Mouse (Mus musculus): ENCODE measurements around the gene Usp54. TPM values are rescaled to one million over a fixed set of nuclear protein-coding genes. Genes with fewer than 3 reads are reported as not detected.
"Not testable (repeated sequence)": the region's sequence is repeated elsewhere in the genome, so short reads cannot be mapped to it uniquely, and the experiment has no call there.

Gene Usp54
- polyA plus RNA-seq, 1 experiment from 2014 or later: 9.9 TPM

- no peak overlapping the region for H3K4me3 ChIP-seq (ENCODE audit: low read depth, low read length)
- peak; percentile 74 for DNase-seq (ENCODE audit: low spot score)
- 50% methylated on average over 7 of the region's 7 CpGs for WGBS
- H3K27ac ChIP-seq (ENCODE audit: low read depth, low read length): no peak overlapping the region
- no peak overlapping the region for H3K9ac ChIP-seq (ENCODE audit: low read depth, low read length)
- H3K9me3 ChIP-seq (ENCODE audit: control insufficient read depth, low read length): no peaks in the 10 kb centered on the region
- H3K4me1 ChIP-seq (replicated peaks; ENCODE audit: control insufficient read depth, insufficient read depth, low read length): no peaks in the 10 kb centered on the region
- no peak for ATAC-seq (ENCODE audit: low FRiP score)
- no peak overlapping the region for H3K4me2 ChIP-seq (replicated peaks; ENCODE audit: low read depth, low read length)
- H3K36me3 ChIP-seq (ENCODE audit: control insufficient read depth, insufficient read depth, low read length): peaks cover 3% of the 10 kb centered on the region; the same call in 1 of the 2 replicates
- no peaks in the 10 kb centered on the region for H3K27me3 ChIP-seq (ENCODE audit: control insufficient read depth, insufficient read depth, low read length)
These were observed 64.7 kb downstream of the Usp54 start for GRCm38 (mm10) chr14:20576179-20576578.

- H3K27me3 ChIP-seq (ENCODE audit: control insufficient read depth, insufficient read depth, low read length); H3K9me3 ChIP-seq (ENCODE audit: control insufficient read depth, low read length); H3K4me2 ChIP-seq (replicated peaks; ENCODE audit: low read depth, low read length); H3K4me1 ChIP-seq (replicated peaks; ENCODE audit: control insufficient read depth, insufficient read depth, low read length); H3K27ac ChIP-seq (ENCODE audit: low read depth, low read length); ATAC-seq (ENCODE audit: low FRiP score); H3K36me3 ChIP-seq (ENCODE audit: control insufficient read depth, insufficient read depth, low read length); DNase-seq (ENCODE audit: low spot score); H3K9ac ChIP-seq (ENCODE audit: low read depth, low read length); H3K4me3 ChIP-seq (ENCODE audit: low read depth, low read length): not testable (repeated sequence)
- WGBS: 95% methylated on average over 3 of the region's 3 CpGs
These were observed 67.7 kb downstream of the Usp54 start for GRCm38 (mm10) chr14:20573196-20573595.

- no peak overlapping the region for H3K4me3 ChIP-seq (ENCODE audit: low read depth, low read length)
- no peak overlapping the region for H3K9ac ChIP-seq (ENCODE audit: low read depth, low read length)
- ATAC-seq (ENCODE audit: low FRiP score) (no peak), DNase-seq (ENCODE audit: low spot score) (no peak)
- H3K27me3 ChIP-seq (ENCODE audit: control insufficient read depth, insufficient read depth, low read length): no peaks in the 10 kb centered on the region
- H3K9me3 ChIP-seq (ENCODE audit: control insufficient read depth, low read length): no peaks in the 10 kb centered on the region
- H3K4me2 ChIP-seq (replicated peaks; ENCODE audit: low read depth, low read length): no peak overlapping the region
- no peak overlapping the region for H3K27ac ChIP-seq (ENCODE audit: low read depth, low read length)
- 85% methylated on average over 9 of the region's 9 CpGs for WGBS
- no peaks in the 10 kb centered on the region for H3K4me1 ChIP-seq (replicated peaks; ENCODE audit: control insufficient read depth, insufficient read depth, low read length)
- peaks cover 5% of the 10 kb centered on the region; the same call in 1 of the 2 replicates for H3K36me3 ChIP-seq (ENCODE audit: control insufficient read depth, insufficient read depth, low read length)
These were observed 75.4 kb downstream of the Usp54 start for GRCm38 (mm10) chr14:20565256-20566021.

- Histone ChIP-seq H3K4me2 (replicated peaks; ENCODE audit: low read depth, low read length) (no peak overlapping the region), H3K9ac (ENCODE audit: low read depth, low read length) (no peak overlapping the region), H3K27me3 (ENCODE audit: control insufficient read depth, insufficient read depth, low read length) (no peaks in the 10 kb centered on the region), H3K4me1 (replicated peaks; ENCODE audit: control insufficient read depth, insufficient read depth, low read length) (no peaks in the 10 kb centered on the region), H3K4me3 (ENCODE audit: low read depth, low read length) (no peak overlapping the region), H3K27ac (ENCODE audit: low read depth, low read length) (no peak overlapping the region), H3K36me3 (ENCODE audit: control insufficient read depth, insufficient read depth, low read length) (peaks cover 5% of the 10 kb centered on the region; the same call in 1 of the 2 replicates), H3K9me3 (ENCODE audit: control insufficient read depth, low read length) (no peaks in the 10 kb centered on the region)
- DNase-seq (ENCODE audit: low spot score) (peak; percentile 7), ATAC-seq (ENCODE audit: low FRiP score) (no peak)
- 77% methylated on average over 12 of the region's 12 CpGs for WGBS
These were observed 76.2 kb downstream of the Usp54 start for GRCm38 (mm10) chr14:20564692-20565091.

- DNase-seq (ENCODE audit: low spot score) (no peak), ATAC-seq (ENCODE audit: low FRiP score) (no peak)
- Histone ChIP-seq H3K4me2 (replicated peaks; ENCODE audit: low read depth, low read length) (no peak overlapping the region), H3K9me3 (ENCODE audit: control insufficient read depth, low read length) (no peaks in the 10 kb centered on the region), H3K36me3 (ENCODE audit: control insufficient read depth, insufficient read depth, low read length) (peaks cover 13% of the 10 kb centered on the region), H3K27me3 (ENCODE audit: control insufficient read depth, insufficient read depth, low read length) (no peaks in the 10 kb centered on the region), H3K9ac (ENCODE audit: low read depth, low read length) (no peak overlapping the region), H3K27ac (ENCODE audit: low read depth, low read length) (no peak overlapping the region), H3K4me3 (ENCODE audit: low read depth, low read length) (no peak overlapping the region), H3K4me1 (replicated peaks; ENCODE audit: control insufficient read depth, insufficient read depth, low read length) (no peaks in the 10 kb centered on the region)
- WGBS: 92% methylated on average over 5 of the region's 5 CpGs
These were observed 79.0 kb downstream of the Usp54 start for GRCm38 (mm10) chr14:20561897-20562296.

GRCm38 (mm10) chr14:20550136-20550535 lies 90.7 kb downstream of the Usp54 start:
- Histone ChIP-seq H3K27me3 (ENCODE audit: control insufficient read depth, insufficient read depth, low read length) (no peaks in the 10 kb centered on the region), H3K27ac (ENCODE audit: low read depth, low read length) (no peak overlapping the region), H3K4me3 (ENCODE audit: low read depth, low read length) (no peak overlapping the region), H3K9me3 (ENCODE audit: control insufficient read depth, low read length) (no peaks in the 10 kb centered on the region), H3K9ac (ENCODE audit: low read depth, low read length) (no peak overlapping the region), H3K4me1 (replicated peaks; ENCODE audit: control insufficient read depth, insufficient read depth, low read length) (no peaks in the 10 kb centered on the region), H3K4me2 (replicated peaks; ENCODE audit: low read depth, low read length) (no peak overlapping the region), H3K36me3 (ENCODE audit: control insufficient read depth, insufficient read depth, low read length) (0 out of 2 replicates have a peak, but pooled peaks cover 4% of the 10 kb centered on the region)
- DNase-seq (ENCODE audit: low spot score): no peak
- ATAC-seq (ENCODE audit: low FRiP score): no peak
- 89% methylated on average over 2 of the region's 2 CpGs for WGBS

GRCm38 (mm10) chr14:20546415-20546814 lies 94.4 kb downstream of the Usp54 start, which contains the start of gene Ppp3cb:
TSS of gene Ppp3cb (minus strand) at chr14:20546573.
- Histone ChIP-seq H3K36me3 (ENCODE audit: control insufficient read depth, insufficient read depth, low read length) (0 out of 2 replicates have a peak, but pooled peaks cover 4% of the 10 kb centered on the region), H3K9ac (ENCODE audit: low read depth, low read length) (peak within 1 kb of the TSS; percentile 96), H3K4me1 (replicated peaks; ENCODE audit: control insufficient read depth, insufficient read depth, low read length) (no peaks in the 10 kb centered on the region), H3K27ac (ENCODE audit: low read depth, low read length) (peak within 1 kb of the TSS; percentile 98), H3K9me3 (ENCODE audit: control insufficient read depth, low read length) (no peaks in the 10 kb centered on the region), H3K4me3 (ENCODE audit: low read depth, low read length) (peak within 1 kb of the TSS; percentile 95), H3K4me2 (replicated peaks; ENCODE audit: low read depth, low read length) (peak within 1 kb of the TSS; percentile 31), H3K27me3 (ENCODE audit: control insufficient read depth, insufficient read depth, low read length) (no peaks in the 10 kb centered on the region)
- WGBS: 0% methylated on average over 25 of the region's 29 CpGs
- DNase-seq (ENCODE audit: low spot score) (peak; percentile 92), ATAC-seq (ENCODE audit: low FRiP score) (peak; percentile 93)

GRCm38 (mm10) chr14:20545529-20546331 lies 95.1 kb downstream of the Usp54 start:
- ATAC-seq (ENCODE audit: low FRiP score) (peak; percentile 96), DNase-seq (ENCODE audit: low spot score) (peak; percentile 81)
- WGBS: under 1% methylated on average over 48 of the region's 67 CpGs
- Histone ChIP-seq H3K9me3 (ENCODE audit: control insufficient read depth, low read length) (no peaks in the 10 kb centered on the region), H3K4me3 (ENCODE audit: low read depth, low read length) (peak overlapping the region; percentile 95), H3K36me3 (ENCODE audit: control insufficient read depth, insufficient read depth, low read length) (0 out of 2 replicates have a peak, but pooled peaks cover 4% of the 10 kb centered on the region), H3K27ac (ENCODE audit: low read depth, low read length) (peak overlapping the region; percentile 98), H3K9ac (ENCODE audit: low read depth, low read length) (peak overlapping the region; percentile 96), H3K4me2 (replicated peaks; ENCODE audit: low read depth, low read length) (peak overlapping the region; percentile 31), H3K27me3 (ENCODE audit: control insufficient read depth, insufficient read depth, low read length) (no peaks in the 10 kb centered on the region), H3K4me1 (replicated peaks; ENCODE audit: control insufficient read depth, insufficient read depth, low read length) (no peaks in the 10 kb centered on the region)

All from hindbrain, embryonic 11.5 days (tissue).